Mouse (Mus musculus) NIH3T3 (cell line): ENCODE measurements around the gene Osbp.
"Not testable (repeated sequence)": the region's sequence is repeated elsewhere in the genome, so short reads cannot be mapped to it uniquely, and the experiment has no call there.

Source experiments
- DNase-seq: peaks from one replicate; pipeline ENCODE4 v3.0.0-alpha.2; 2012; ENCODE audit warnings: low read depth

Osbp gene

DNA sequence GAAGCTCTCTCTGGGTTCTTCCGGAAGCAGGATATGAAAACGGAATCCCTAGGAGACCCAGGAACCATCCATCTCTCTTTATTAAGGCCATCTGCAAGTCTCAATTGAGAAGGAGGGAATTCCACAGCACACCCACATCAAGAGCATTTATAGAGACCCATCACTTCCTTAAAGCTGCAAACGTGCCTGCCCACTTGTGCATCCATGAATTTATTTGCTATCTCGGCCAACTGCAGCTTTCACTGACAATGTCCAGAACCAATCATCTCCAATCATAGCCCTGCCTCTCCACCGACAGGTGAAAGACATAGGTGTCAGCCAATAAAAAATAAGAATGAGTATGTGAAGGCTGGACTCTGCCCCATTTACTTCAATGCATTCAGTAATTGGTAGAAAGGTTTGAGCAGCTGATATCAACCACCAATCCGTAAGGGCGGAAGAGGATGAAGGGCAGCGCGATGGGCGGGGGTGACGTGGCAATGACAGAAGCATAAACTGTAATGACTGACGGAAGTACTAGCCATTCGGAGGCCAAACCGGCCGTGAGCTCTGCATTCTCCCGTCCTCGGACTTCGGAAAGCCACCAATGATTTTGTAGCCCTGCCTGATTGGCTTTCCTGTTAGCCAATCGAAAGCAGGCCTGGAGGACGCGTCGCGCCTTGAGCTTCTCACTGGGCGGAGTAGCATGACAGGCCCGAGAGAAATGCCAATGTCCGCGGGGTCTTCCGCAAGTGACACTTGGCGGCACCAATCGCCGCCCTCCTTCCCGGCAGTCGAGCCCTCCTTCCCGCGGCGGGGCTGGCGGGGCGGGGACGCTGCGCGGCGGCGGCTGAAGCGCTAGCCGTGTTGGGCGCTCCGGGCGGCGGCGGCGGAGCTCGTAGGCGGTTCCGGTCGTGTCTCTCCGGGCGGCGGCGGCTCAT, at the start of gene Osbp:
TSS of gene Osbp (plus strand) at position 919 of the 920 bp plus-strand sequence.
- DNase-seq: peak; percentile 100

DNA sequence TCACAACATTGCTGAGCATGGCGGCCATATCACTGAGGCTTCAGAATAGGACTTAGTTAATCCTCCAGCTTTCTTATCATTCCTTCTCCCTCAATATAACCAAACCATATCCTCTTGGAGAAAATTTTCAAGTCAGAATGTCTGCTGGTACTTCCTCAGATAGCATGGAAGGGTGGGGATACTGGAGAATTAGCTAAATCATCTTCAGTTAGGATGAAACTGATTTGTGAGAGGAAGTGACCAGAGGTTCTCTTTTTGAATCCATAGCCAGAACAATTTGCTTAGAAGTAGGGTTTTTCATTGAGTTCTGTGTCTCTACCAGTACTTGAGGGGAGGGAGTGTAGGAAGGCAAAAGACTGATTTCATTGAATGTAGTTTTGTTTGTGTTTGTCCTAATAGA, 43.7 kb upstream of the Osbp start:
- DNase-seq: no peak

DNA sequence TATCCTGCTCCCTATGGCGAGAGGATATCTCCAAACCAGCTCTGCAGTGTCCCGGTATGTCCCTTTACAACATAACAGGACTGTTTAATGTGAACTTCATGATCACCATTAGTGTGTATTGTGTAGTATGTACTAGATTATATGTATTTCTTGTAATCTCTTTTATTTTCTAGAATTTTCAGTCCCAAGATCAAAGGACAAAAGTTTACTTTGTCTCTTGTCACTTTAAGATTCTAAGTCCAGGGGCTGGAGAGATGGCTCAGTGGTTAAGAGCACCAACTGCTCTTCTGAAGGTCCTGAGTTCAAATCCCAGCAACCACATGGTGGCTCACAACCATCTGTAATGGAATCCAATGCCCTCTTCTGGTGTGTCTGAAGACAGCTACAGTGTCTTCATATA, 43.2 kb upstream of the Osbp start:
- not testable (repeated sequence) for DNase-seq

DNA sequence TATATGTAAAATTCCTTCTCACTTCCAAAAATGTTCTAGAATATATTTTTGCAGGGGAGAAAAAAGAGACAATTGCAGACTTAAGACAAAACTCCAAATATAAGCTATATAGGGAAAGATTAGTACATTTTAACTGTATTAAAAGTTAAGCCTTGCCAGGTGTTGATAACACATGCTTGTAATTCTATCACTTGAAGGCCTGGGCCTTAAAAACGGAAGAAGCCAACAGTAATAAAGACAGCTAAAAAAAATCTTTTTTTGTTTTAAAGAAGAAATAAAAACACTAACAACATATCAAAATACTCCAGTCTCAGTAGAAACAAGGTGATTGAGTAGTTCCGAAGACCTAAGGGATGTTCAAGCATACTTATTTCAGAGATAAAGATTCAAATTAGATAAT, 39.4 kb upstream of the Osbp start:
- DNase-seq: no peak

DNA sequence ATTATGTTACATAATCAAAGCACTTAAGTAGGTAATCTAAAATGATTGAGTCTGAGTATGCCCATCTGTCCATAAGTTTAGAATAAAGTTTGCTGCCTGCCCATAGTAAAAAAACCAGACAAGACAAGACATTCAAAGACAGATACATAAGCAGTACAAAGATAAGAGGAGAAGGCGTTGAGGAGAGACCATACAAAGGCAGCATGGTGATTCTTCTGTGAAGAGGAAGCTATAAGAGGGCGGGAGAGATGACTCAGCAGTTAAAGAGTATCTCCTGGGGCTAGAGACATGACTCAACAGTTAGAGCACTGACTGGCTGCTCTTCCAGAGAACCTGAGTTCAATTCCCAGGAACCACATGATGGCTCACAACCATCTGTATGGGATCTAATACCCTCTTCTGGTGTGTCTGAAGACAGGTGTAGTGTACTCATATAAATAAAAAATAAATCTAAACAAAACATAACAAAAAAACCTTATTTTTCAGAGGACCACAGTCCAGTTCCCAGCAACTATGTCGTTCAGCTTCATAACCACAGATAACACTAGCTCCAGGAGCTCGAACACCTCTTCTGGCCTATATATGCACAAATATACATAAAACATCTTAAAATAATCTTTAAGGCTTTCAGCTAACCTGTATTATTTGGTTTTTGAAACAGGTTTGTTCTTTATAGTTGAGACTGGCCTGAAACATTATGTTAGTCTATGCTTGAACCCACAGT, 37.6 kb upstream of the Osbp start:
- peak; percentile 56 for DNase-seq

DNA sequence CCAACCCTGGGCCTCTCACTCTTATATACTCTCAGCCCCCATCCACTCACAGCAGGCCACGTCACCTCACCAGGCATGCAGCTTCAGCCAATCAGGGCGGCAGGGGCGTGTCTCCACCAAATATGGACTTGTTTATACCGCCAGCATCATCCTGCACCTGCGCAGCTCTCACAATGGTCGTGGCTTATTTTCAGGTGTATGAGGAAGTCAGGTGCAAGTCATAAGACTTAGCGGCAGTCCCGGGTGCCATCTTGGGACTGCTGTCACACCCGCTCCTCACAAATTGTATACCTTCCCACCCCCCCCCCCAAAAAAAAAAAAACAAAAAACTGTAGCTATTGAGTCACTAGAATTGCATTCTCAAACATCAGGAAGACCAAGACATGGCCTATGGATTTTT, 19.3 kb upstream of the Osbp start:
- DNase-seq: not testable (repeated sequence)

DNA sequence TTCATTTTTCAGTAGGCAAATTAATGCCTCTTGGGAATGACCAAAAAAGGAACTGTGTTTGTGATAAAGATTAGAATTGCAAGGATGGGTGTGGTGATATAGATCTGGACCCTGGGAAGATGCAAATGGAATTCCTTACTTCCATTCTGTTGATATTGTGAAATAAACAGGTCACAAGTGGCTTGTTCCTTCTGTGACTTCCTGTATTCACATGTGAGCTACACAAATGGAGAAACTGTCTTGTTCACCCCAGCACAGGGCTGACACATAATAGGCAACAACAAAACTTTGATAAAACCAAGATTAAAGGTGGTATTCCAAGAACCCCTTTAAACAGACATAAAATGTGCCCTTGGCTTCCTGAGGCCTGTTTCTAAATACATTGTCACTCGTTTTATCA, 15.9 kb upstream of the Osbp start:
- no peak for DNase-seq

DNA sequence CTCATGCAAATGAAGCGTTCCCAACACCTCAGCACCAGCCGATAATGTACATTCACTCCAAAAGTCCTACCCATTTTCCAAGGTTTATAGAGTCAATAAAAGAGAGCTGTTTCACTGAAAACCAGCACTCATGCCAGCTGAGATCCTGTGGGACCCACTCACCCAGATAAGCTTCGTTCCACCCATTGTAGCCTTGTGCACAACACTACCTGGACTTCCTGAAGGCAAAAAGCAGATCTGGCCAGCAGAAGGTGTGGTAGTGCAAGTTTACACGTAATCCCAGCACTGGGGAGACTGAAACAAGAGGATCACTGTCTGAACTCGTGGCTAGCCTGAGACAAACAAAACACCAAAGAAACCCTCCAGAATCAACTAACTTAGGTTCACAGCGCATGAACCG, 15.0 kb upstream of the Osbp start:
- DNase-seq: no peak

DNA sequence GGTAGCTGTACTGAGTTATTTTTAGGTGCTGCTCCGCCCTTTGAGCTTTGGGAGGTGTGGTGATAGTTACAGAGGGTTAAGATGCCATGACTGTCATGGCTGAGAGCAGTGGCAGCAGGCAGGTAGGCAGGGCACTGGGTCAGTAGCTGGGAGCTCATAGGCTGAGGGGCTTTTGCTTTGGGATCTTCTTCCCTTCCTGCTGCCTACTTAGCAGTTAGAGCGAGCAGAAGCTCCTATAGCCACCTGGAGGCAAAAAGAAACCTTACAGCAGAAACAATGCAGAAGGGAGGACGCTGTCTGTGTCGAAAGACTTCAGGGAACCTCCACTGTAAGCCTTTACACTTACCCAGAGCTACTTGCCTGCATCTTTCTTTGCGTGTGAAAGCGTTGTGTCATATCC, 11.5 kb upstream of the Osbp start:
- peak; percentile 18 for DNase-seq

DNA sequence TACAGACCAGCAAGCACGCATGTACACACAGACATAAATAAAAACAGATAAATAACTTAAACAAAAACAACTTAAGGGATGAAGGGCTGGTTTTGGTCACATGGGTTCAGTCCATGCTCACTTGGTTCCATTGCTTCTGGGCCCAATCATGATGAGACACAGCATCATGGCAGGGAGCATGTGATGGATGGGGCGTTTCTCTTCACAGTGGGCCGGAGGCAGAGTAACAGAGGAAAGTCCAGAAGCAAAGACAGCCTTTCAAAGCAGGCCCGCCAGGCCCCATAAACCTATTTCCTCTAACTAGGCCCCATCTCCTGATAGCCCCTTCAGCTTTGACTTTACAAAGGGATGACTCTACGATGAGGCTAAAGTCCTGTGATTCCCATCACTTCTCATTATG, 9.1 kb upstream of the Osbp start:
- DNase-seq: no peak

DNA sequence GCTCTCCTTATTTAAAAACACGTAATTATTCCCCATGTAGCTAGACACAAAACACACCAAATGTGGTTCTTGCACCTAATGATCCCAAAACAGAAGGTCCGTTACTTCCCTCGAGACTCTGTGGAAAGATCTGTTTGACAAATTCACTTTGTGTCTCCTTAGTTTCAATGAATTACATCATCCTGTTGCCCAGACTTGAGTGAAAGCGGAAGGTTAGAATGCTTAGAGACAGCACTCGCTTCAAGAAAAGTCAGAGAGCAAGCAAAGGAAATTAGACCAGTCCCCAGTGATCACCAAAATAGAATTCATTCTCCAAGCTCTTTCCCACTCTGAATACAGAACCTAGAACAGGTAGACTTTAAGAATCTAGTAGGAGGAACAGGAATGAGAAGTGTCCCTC, 8.3 kb upstream of the Osbp start:
- no peak for DNase-seq

DNA sequence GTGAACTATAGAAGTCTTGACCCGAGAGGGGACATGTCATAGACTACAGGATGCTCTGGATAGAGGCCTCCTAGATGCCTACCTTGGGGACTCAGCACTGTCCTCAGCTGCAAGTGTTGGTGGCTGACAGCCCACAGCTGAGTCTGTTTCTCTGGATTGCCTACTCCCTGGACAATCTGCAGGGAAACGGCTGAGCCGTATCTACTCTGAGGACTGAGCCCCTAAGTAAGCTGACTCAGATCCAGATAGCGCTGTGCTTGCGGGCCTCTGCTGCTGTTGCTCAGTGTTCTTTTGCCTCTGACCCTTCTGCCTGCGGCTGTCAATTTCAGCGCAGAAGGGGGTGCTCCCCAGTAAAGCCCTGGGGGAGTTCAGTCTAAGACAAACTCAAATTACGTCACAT, 7.9 kb upstream of the Osbp start:
- DNase-seq: no peak

DNA sequence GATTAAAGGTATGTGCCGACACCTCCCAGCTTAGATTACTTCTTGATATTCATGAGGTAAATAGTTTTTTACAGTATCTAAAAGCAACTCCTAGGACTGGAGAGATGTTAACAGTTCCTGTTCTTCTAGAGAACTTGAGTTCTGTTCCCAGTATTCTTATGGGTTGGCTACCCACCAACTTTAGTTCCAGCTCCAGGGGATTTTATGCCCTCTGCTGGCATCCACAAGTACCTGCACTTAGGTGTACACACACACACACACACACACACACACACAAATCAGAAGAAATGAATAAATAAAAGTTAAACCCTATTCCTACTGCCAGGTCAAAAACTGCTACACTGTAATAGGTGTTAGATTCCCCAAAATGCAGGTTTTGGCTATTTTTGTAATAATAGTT, 1.5 kb upstream of the Osbp start:
- DNase-seq: peak; percentile 63

DNA sequence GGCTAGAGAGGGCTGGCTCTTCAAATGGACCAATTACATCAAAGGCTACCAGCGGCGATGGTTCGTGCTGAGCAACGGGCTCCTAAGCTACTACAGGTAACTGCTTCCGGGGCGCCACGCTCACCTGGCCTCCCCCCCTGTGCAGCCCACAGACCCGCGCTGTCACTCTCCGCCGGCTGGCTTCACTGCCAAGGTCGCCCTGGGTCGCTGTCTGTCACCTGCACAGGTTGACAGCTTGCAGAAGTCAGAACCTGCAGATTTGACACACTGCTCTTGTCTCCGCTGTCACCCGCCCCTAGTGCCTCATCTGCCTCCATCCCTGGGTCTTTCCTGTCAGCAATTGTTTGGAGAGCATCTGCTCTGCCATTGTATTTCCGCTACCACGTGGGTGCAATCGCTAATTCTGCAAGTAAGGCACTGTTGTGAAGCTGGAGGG, 478 bp downstream of the Osbp start:
- peak; percentile 42 for DNase-seq

DNA sequence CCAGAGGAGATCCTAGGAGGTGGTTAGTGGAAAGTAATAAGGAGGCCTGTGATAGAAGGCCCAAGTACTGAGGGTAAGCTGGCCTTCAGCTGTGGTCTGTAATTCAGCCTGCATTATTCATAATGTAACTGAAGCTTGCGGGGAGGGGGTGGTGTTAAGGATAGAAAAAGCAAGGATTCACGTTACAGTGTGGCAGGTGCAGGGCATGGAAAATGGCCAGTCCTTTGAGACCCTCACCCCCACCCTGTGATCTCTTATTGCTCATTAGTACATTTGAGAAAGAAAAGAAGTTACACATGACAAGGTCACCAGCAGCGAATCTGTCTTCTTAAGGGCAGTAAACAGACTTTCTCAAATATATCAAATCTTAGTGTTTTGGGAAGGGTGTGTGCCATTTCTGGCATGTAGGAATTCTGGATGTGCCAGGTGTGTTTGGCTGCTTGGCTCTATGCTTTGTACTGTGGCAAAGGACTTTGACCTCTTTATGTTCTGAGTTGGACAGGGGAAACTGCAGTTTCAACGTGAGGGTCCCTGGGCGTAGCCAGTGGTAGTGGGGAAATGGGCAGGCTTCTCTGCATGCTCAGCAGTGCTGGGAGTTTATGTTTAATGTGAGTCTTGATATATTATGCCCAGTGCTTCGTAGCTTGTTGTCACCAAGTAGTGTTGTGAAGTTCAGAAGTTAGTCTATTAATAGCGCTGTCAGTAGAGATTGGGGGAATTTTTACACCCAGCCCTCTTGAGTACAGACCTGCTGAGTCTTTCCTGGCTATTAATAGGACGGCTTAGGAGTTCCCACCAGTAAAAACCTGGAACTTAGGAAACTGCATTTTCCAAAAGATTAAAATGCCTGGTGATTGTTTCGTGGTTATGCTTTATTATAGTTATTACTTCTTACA, 3.7 kb downstream of the Osbp start:
- DNase-seq: peak; percentile 19

DNA sequence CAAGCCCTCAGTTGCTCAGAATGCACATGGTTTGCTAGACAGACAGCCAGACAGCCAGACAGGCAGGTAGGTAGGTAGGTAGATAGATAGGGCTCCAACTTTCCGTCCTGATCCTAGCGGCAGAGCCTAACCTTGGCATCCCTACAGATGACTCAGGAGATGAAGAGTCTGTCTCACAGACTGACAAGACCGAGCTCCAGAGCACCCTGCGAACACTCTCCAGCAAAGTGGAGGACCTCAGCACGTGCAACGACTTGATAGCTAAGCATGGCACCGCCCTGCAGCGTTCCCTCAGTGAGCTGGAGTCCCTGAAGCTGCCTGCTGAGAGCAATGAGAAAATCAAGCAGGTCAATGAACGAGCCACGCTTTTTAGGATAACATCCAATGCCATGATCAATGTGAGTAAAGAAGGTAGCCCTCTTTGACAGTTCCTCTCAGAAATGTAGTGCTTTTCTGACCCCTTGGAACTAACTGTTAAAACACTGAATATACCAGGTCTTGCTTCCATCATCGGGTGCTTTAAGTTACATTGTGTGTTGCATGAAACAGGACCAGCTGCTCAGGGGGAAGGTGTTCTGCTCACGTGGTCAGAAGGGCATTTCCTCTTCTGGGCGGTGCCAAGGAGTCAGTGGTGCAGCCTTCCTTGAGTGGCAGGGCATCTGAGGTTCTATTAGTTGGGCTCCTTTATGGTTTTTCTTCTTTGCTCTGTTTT, 7.9 kb downstream of the Osbp start:
- DNase-seq: no peak

DNA sequence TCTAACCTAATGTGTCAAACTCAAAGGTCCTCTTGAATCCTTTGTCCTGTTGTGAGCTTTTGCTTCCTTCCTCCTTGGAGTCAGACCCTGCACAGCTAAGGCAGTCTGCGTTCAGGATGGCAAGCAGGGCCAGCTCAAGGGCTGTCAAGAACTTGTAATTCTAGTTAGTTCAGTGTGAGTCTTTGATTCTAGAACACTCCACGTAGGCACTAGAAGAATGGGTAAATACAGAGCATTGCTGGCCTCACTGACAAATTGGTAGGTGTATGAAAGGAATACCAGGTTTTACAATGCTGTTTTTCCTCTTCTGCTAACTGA, 8.4 kb downstream of the Osbp start:
- DNase-seq: no peak

DNA sequence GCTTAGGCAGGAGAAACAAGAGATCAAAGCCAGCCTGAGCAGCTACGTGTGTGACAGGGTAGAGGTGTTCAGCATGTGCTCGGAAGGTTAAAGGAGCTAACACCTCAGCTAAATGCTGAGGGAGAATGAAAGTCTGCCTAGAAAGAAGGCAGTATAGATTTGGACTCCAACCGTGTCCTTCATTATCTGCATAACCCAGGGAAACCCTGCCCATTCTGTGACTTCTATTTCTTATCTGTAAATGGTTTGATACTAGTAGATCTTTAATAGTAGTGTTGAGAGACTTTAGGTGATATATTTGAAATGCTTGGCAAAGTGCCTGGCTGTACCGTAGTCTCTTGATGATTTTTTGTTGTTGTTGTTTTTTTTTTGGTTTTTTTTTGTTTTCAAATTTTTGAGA, 9.9 kb downstream of the Osbp start:
- no peak for DNase-seq

DNA sequence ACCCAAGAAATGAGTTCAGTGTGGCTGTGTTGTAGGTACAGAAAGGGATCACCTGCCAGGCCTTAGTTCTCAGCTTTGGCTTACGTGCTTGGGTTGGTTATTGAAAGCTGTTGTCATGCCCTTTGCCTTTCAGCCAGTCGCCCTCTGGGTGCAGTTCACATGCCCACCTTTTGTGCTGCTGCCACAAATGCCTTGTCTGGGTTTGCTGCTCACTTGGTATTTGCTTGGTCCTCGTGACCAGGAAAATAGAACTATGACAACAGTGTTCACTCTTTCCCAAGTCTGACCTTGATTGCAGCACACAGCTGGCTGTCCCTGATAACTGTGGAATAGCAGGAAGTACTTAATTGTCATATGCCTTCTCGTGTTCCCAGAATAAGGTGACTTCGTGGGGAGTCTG, 11.6 kb downstream of the Osbp start:
- no peak for DNase-seq

DNA sequence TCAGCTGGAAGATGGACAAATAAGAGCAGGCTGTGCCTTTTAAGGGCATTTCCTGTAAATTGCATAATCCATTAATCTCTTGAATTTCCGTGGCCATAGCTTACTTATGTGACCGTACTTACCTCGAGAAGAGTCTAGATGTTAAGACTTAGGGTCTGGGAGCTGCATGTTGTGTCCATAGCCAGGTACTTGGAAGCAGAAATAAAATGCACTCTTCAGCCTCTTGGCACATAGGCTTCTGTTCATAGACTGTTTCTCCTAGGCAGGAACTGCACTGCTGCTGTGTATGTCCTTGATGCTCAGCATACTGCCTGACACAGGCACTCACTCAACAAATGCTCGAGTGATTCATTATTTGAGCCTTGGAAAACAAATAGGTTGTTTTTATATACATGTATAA, 14.7 kb downstream of the Osbp start:
- DNase-seq: no peak

DNA sequence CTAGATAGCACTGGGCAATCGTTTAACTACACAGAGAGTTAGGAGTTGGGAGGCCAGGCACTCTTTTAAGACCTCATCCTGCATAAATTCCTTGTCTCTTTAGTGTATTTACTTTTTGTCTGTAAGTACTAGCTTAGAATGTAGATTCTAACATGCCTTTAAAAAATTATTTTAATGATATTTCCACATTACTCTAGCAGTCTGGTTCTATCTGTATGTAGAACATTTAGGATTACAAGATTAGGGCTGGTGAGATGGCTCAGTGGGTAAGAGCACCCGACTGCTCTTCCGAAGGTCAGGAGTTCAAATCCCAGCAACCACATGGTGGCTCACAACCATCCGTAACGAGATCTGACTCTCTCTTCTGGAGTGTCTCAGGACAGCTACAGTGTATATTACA, 18.9 kb downstream of the Osbp start:
- not testable (repeated sequence) for DNase-seq

DNA sequence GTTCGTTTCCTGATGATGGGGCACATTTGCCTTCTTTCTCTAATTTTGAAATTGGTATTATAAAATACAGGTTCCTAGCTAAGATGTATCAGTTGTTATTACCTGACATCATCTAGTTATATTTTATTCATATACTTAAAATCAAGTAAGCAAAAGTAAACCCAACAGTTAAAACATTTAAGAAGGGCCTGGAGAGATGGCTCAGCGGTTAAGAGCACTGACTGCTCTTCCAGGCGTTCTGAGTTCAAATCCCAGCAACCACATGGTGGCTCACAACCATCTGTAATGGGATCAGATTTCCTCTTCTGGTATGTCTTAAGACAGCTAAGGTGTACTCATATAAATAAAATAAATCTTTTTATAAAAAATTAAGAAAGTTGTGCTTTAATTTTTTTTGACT, 22.1 kb downstream of the Osbp start:
- no peak for DNase-seq
